Mouse (Mus musculus): ENCODE measurements around the gene Mgrn1. TPM values are rescaled to one million over a fixed set of nuclear protein-coding genes. Genes with fewer than 3 reads are reported as not detected.

Gene Mgrn1
- polyA plus RNA-seq (2015; fragmentation: Nextera tagmentation; extraction: Ambion mirVana): 34.8 and 36.7 TPM in 2 replicates

DNA sequence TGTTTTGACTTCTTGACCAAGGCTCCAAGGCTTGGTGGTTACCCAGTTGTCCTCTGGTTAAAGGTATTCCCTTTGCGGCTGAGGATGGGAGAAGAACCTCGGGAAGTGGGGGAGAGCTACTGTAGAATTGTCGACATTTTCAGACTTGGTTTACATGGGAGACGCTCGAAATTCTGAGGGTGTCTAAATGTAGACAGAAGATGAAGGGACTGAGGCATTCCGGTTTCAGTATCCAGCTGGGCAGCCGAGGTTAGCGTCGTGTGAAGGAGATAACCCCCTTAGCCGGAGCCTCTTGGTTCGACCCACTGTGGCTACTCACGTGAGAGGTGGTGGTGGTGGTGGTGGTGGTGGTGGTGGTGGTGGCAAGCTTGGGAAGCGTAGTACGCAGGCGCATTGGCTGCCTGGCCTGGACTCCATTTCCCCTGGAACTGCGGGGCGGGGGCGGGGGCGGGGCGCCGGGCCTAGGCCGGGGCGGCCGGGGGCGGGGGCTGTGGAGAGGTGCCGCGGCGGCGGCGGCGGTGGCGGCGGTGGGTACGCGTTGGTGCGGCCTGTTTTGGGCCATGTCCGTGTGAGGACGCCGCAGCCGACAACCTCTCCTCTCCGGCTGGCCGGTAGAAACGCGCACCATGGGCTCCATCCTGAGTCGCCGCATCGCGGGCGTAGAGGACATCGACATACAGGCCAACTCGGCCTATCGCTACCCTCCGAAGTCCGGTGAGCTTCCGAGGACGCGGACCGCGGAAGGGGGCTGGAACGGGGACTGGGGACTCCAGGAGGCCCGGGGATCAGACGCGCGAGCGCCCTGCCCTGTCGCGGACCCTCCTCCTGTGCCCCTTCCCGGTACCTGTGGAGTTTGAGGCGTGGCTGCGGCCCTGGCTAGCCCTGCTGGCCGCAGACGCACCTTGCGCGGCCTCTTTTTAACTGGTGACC, at the start of gene Mgrn1:
TSS of gene Mgrn1 (plus strand) at position 490 of the 930 bp plus-strand sequence.
- Histone ChIP-seq H3K36me3 (replicated peaks; ENCODE audit: insufficient read depth, low read length) (no peaks in the 10 kb centered on the region), H3K4me3 (ENCODE audit: low read depth, low read length) (peak within 1 kb of the TSS; percentile 82), H3K27me3 (ENCODE audit: insufficient read depth, low read length) (no peaks in the 10 kb centered on the region), H3K27ac (ENCODE audit: low read depth) (peak within 1 kb of the TSS; percentile 96), H3K9ac (replicated peaks) (peak within 1 kb of the TSS; percentile 88), H3K9me3 (ENCODE audit: low read length) (no peaks in the 10 kb centered on the region), H3K4me2 (ENCODE audit: low read depth, low read length) (peak within 1 kb of the TSS; percentile 88), H3K4me1 (ENCODE audit: insufficient read depth) (peaks cover 46% of the 10 kb centered on the region)
- ATAC-seq (peak; percentile 86), DNase-seq (peak; percentile 92)
- under 1% methylated on average over 52 of the region's 74 CpGs for WGBS (ENCODE audit: insufficient replicate concordance)
- no peak for TF ChIP-seq CTCF (IDR thresholded peaks at IDR 0.05; ENCODE audit: low read depth)
- 0 out of 2 replicates have a peak, but pooled peaks have one; percentile 18 for TF ChIP-seq EP300 (IDR thresholded peaks at IDR 0.05; ENCODE audit: low read depth)

DNA sequence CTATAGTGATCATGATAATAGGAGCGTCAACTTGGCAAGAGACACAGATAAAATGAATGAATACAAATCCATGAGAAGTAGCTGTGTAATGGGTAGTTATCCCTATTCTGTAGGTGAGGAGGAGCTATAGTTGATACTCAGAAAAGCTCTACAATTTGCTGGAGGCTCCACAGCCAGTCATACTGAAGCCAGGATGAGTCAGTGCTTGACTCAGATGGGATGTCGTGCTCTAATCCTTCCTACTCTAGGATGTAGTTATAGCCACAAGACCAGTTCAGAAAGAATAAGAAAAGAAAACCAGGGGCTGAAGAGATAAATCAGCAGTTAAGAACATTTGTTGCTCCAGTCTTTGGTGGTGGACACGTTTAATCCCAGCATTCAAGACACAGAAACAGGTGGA, 48.4 kb upstream of the Mgrn1 start:
- Histone ChIP-seq H3K27me3 (ENCODE audit: insufficient read depth, low read length) (no peaks in the 10 kb centered on the region), H3K4me3 (ENCODE audit: low read depth, low read length) (no peak overlapping the region), H3K27ac (ENCODE audit: low read depth) (no peak overlapping the region), H3K4me2 (ENCODE audit: low read depth, low read length) (no peak overlapping the region), H3K9ac (replicated peaks) (no peak overlapping the region), H3K4me1 (ENCODE audit: insufficient read depth) (no peaks in the 10 kb centered on the region), H3K36me3 (replicated peaks; ENCODE audit: insufficient read depth, low read length) (no peaks in the 10 kb centered on the region), H3K9me3 (ENCODE audit: low read length) (no peaks in the 10 kb centered on the region)
- no peak for ATAC-seq
- no peak for DNase-seq
- TF ChIP-seq EP300 (IDR thresholded peaks at IDR 0.05; ENCODE audit: low read depth): no peak
- TF ChIP-seq CTCF (IDR thresholded peaks at IDR 0.05; ENCODE audit: low read depth): no peak
- WGBS (ENCODE audit: insufficient replicate concordance): 70% methylated on average over 3 of the region's 3 CpGs

DNA sequence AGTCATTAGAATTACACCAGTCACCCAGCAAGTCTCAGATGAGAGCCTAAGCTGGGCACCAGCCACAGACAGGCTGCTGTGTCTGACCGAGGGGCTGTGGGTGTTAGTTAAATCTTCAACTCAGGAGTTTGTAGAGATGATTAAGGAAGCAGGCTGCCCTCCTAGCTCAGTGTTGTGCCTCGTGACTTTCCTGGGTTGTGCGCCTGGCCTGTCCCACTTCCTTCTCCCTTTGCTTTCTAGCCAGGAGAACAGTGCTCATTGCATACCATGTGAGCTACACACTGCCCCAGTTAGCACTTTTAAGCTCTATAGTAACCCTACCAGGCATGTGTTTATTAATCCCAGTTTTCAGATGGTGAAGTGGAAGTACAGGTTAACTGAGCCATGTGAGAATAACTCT, 46.5 kb upstream of the Mgrn1 start:
- Histone ChIP-seq H3K27me3 (ENCODE audit: insufficient read depth, low read length) (no peaks in the 10 kb centered on the region), H3K4me3 (ENCODE audit: low read depth, low read length) (no peak overlapping the region), H3K4me1 (ENCODE audit: insufficient read depth) (no peaks in the 10 kb centered on the region), H3K36me3 (replicated peaks; ENCODE audit: insufficient read depth, low read length) (no peaks in the 10 kb centered on the region), H3K9me3 (ENCODE audit: low read length) (no peaks in the 10 kb centered on the region), H3K4me2 (ENCODE audit: low read depth, low read length) (no peak overlapping the region), H3K27ac (ENCODE audit: low read depth) (no peak overlapping the region), H3K9ac (replicated peaks) (no peak overlapping the region)
- DNase-seq: no peak
- TF ChIP-seq CTCF (IDR thresholded peaks at IDR 0.05; ENCODE audit: low read depth) (no peak), EP300 (IDR thresholded peaks at IDR 0.05; ENCODE audit: low read depth) (no peak)
- WGBS (ENCODE audit: insufficient replicate concordance): 48% methylated on average over 3 of the region's 3 CpGs
- peak; percentile 57 for ATAC-seq

DNA sequence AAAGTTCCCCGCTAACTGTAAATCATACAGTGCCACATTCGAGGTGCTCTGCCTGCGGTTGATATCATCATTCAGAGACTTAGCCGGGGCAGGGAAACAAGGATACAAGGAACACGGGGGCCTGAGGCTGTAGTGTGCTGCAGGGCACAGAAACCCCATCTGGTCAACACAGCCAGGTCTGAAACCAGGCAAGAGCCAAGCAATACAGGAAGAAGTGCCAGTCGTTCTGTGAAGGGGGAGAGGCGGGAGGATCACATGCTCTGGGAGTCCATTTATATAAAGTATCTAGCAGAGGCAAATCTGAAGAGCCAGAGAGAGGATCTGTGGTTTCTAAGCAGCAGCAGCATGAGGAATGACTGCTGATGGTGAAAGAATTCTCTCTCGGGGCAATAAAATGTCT, 45.8 kb upstream of the Mgrn1 start:
- DNase-seq (no peak), ATAC-seq (no peak)
- Histone ChIP-seq H3K9me3 (ENCODE audit: low read length) (no peaks in the 10 kb centered on the region), H3K9ac (replicated peaks) (no peak overlapping the region), H3K4me1 (ENCODE audit: insufficient read depth) (no peaks in the 10 kb centered on the region), H3K27ac (ENCODE audit: low read depth) (no peak overlapping the region), H3K27me3 (ENCODE audit: insufficient read depth, low read length) (no peaks in the 10 kb centered on the region), H3K36me3 (replicated peaks; ENCODE audit: insufficient read depth, low read length) (no peaks in the 10 kb centered on the region), H3K4me2 (ENCODE audit: low read depth, low read length) (no peak overlapping the region), H3K4me3 (ENCODE audit: low read depth, low read length) (no peak overlapping the region)
- WGBS (ENCODE audit: insufficient replicate concordance): 69% methylated on average over 8 of the region's 8 CpGs
- no peak for TF ChIP-seq CTCF (IDR thresholded peaks at IDR 0.05; ENCODE audit: low read depth)
- no peak for TF ChIP-seq EP300 (IDR thresholded peaks at IDR 0.05; ENCODE audit: low read depth)

DNA sequence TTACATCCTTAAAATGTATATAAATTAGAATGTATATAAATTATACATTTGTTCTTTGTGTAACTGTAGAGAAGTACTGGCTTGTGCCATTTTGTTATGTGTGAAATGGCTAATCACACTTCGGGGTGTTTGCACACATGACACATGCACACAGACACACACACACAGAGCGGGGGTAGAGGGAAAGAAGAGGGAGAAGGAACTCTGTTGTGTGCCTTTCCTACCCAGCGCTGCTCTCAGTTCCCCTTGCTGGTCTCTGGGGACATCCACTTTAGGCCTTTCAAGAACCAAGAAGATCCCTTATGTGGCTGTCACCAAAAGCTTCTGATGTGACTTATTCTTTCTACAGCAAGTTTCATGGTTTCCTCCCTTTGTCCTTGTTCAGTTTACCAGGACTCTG, 39.0 kb upstream of the Mgrn1 start:
- Histone ChIP-seq H3K4me2 (ENCODE audit: low read depth, low read length) (no peak overlapping the region), H3K36me3 (replicated peaks; ENCODE audit: insufficient read depth, low read length) (no peaks in the 10 kb centered on the region), H3K27ac (ENCODE audit: low read depth) (no peak overlapping the region), H3K27me3 (ENCODE audit: insufficient read depth, low read length) (no peaks in the 10 kb centered on the region), H3K4me1 (ENCODE audit: insufficient read depth) (no peaks in the 10 kb centered on the region), H3K9ac (replicated peaks) (no peak overlapping the region), H3K4me3 (ENCODE audit: low read depth, low read length) (no peak overlapping the region), H3K9me3 (ENCODE audit: low read length) (no peaks in the 10 kb centered on the region)
- peak; percentile 32 for DNase-seq
- 65% methylated on average over 3 of the region's 3 CpGs for WGBS (ENCODE audit: insufficient replicate concordance)
- TF ChIP-seq EP300 (IDR thresholded peaks at IDR 0.05; ENCODE audit: low read depth) (no peak), CTCF (IDR thresholded peaks at IDR 0.05; ENCODE audit: low read depth) (no peak)
- no peak for ATAC-seq

DNA sequence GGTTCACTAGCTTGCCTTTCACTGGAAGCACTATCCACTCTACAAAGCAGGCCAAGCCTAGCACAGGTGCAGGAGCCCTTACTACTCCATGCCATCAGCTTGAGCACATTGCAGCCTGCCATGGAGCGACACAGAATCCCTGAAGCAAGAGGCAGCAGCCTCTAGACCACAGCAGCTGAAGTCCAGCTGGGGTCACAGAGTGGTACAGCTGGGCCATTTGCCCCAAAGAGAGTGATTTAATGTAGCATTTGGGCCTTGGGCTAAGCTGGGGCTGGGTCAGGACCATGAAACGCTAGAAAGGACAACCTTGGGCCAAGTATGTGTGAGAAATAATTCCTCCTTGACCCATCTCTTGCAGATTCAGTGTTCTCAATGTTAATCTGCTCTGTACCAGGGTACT, 38.0 kb upstream of the Mgrn1 start:
- Histone ChIP-seq H3K4me1 (ENCODE audit: insufficient read depth) (no peaks in the 10 kb centered on the region), H3K27ac (ENCODE audit: low read depth) (no peak overlapping the region), H3K4me2 (ENCODE audit: low read depth, low read length) (no peak overlapping the region), H3K9ac (replicated peaks) (no peak overlapping the region), H3K27me3 (ENCODE audit: insufficient read depth, low read length) (0 out of 2 replicates have a peak, but pooled peaks cover 1% of the 10 kb centered on the region), H3K36me3 (replicated peaks; ENCODE audit: insufficient read depth, low read length) (no peaks in the 10 kb centered on the region), H3K9me3 (ENCODE audit: low read length) (no peaks in the 10 kb centered on the region), H3K4me3 (ENCODE audit: low read depth, low read length) (no peak overlapping the region)
- WGBS (ENCODE audit: insufficient replicate concordance): 95% methylated on average over 2 of the region's 2 CpGs
- ATAC-seq (no peak), DNase-seq (no peak)
- no peak for TF ChIP-seq EP300 (IDR thresholded peaks at IDR 0.05; ENCODE audit: low read depth)
- no peak for TF ChIP-seq CTCF (IDR thresholded peaks at IDR 0.05; ENCODE audit: low read depth)

Data from liver, postnatal 0 days (tissue).